Mouse (Mus musculus): ENCODE results near the gene Spp1. TPM values are rescaled to one million over a fixed set of nuclear protein-coding genes. Genes with fewer than 3 reads are reported as not detected.

Spp1 gene
- polyA plus RNA-seq, 1 experiment from 2014 or later: 17.0 TPM

- Histone ChIP-seq H3K9ac (ENCODE audit: low read length) (no peak overlapping the region), H3K36me3 (ENCODE audit: control insufficient read depth, insufficient read depth, low read length) (no peaks in the 10 kb centered on the region), H3K27me3 (replicated peaks; ENCODE audit: control insufficient read depth, insufficient read depth, low read length) (no peaks in the 10 kb centered on the region), H3K27ac (ENCODE audit: low read depth, low read length) (no peak overlapping the region), H3K4me2 (ENCODE audit: low read length) (no peak overlapping the region), H3K4me3 (ENCODE audit: low read depth, low read length) (no peak overlapping the region), H3K4me1 (ENCODE audit: control insufficient read depth, insufficient read depth, low read length) (no peaks in the 10 kb centered on the region), H3K9me3 (replicated peaks; ENCODE audit: control insufficient read depth, low read length) (no peaks in the 10 kb centered on the region)
- ATAC-seq: no peak
- no peak for DNase-seq (ENCODE audit: low spot score)
- WGBS: 85% methylated on average over 1 of the region's 1 CpGs
Observed at GRCm38 (mm10) chr5:104417721-104418120, 17.2 kb upstream of the Spp1 start.

DNA sequence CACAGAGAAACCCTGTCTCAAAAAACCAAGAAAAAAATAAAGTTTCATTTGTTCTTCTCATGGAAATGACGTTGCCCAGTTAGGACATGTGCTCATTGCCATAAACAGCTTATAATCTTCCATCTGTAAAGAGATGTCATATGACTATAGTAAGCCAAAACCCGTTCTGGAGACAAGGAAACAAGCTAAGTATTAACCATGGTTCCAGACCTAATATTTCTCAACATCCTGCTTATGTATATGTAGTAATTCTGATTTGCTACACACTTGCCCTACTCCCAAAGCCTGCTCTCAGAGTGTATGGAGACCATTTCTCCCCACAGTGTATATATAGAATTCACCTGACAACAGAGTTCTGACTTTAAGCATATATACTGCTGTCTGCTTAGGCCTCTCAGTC lies 12.9 kb upstream of the Spp1 start:
- Histone ChIP-seq H3K9ac (ENCODE audit: low read length) (no peak overlapping the region), H3K4me3 (ENCODE audit: low read depth, low read length) (no peak overlapping the region), H3K36me3 (ENCODE audit: control insufficient read depth, insufficient read depth, low read length) (no peaks in the 10 kb centered on the region), H3K27me3 (replicated peaks; ENCODE audit: control insufficient read depth, insufficient read depth, low read length) (no peaks in the 10 kb centered on the region), H3K27ac (ENCODE audit: low read depth, low read length) (no peak overlapping the region), H3K4me1 (ENCODE audit: control insufficient read depth, insufficient read depth, low read length) (no peaks in the 10 kb centered on the region), H3K4me2 (ENCODE audit: low read length) (no peak overlapping the region), H3K9me3 (replicated peaks; ENCODE audit: control insufficient read depth, low read length) (no peaks in the 10 kb centered on the region)
- no peak for DNase-seq (ENCODE audit: low spot score)
- ATAC-seq: no peak
- WGBS: 71% methylated on average over 2 of the region's 2 CpGs

DNA sequence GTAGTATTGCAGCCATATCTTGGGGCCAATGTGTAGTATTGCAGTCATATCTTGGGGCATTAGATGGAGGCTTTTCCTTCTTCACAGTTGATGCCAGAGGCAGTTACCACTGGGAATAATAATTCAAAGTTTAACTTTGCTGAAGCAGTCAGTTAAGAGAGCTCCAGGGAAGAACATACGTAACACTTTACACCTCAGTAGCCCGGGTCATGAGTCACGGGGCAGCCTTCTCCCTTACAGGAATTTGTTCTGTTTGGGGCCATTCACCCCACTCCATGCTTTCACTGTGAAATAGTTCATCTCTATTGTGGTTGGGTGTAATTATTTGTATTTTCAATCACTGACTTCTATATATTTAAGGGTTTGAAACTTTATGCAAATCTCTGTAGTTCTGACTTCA lies 11.1 kb upstream of the Spp1 start:
- H3K4me2 ChIP-seq (ENCODE audit: low read length): no peak overlapping the region
- no peaks in the 10 kb centered on the region for H3K36me3 ChIP-seq (ENCODE audit: control insufficient read depth, insufficient read depth, low read length)
- no peaks in the 10 kb centered on the region for H3K4me1 ChIP-seq (ENCODE audit: control insufficient read depth, insufficient read depth, low read length)
- H3K27ac ChIP-seq (ENCODE audit: low read depth, low read length): no peak overlapping the region
- H3K9me3 ChIP-seq (replicated peaks; ENCODE audit: control insufficient read depth, low read length): no peaks in the 10 kb centered on the region
- DNase-seq (ENCODE audit: low spot score) (no peak), ATAC-seq (no peak)
- H3K27me3 ChIP-seq (replicated peaks; ENCODE audit: control insufficient read depth, insufficient read depth, low read length): no peaks in the 10 kb centered on the region
- H3K4me3 ChIP-seq (ENCODE audit: low read depth, low read length): no peak overlapping the region
- no peak overlapping the region for H3K9ac ChIP-seq (ENCODE audit: low read length)
- WGBS: 92% methylated on average over 3 of the region's 3 CpGs

- Histone ChIP-seq H3K27me3 (replicated peaks; ENCODE audit: control insufficient read depth, insufficient read depth, low read length) (no peaks in the 10 kb centered on the region), H3K9ac (ENCODE audit: low read length) (no peak overlapping the region), H3K4me2 (ENCODE audit: low read length) (no peak overlapping the region), H3K9me3 (replicated peaks; ENCODE audit: control insufficient read depth, low read length) (no peaks in the 10 kb centered on the region), H3K4me3 (ENCODE audit: low read depth, low read length) (no peak overlapping the region), H3K36me3 (ENCODE audit: control insufficient read depth, insufficient read depth, low read length) (no peaks in the 10 kb centered on the region), H3K27ac (ENCODE audit: low read depth, low read length) (no peak overlapping the region), H3K4me1 (ENCODE audit: control insufficient read depth, insufficient read depth, low read length) (no peaks in the 10 kb centered on the region)
- 93% methylated on average over 8 of the region's 8 CpGs for WGBS
- DNase-seq (ENCODE audit: low spot score) (no peak), ATAC-seq (no peak)
Observed at GRCm38 (mm10) chr5:104425949-104426348, 9.0 kb upstream of the Spp1 start.

DNA sequence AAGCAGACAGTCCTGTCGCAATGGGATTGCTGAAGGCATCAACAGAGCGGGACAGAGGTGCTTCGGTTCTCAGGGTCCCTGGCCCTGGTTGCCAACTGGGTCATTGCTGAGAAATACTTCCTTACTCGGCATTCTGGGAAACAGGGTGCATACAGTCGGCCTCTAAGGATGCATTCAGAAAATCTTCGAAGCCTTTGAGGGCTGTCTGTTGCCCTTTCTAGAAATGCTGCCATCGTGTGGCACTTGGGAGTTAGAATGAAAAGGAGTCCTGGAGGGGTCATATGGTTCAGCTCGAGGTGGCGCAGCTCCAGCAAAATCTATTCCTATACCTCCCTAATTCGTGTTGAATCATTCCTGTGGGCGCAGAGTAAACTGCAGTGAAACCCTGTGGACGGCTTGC lies 2.0 kb upstream of the Spp1 start:
- ATAC-seq: no peak
- H3K4me3 ChIP-seq (ENCODE audit: low read depth, low read length): no peak overlapping the region
- 47% methylated on average over 12 of the region's 12 CpGs for WGBS
- H3K27me3 ChIP-seq (replicated peaks; ENCODE audit: control insufficient read depth, insufficient read depth, low read length): no peaks in the 10 kb centered on the region
- H3K4me2 ChIP-seq (ENCODE audit: low read length): no peak overlapping the region
- no peaks in the 10 kb centered on the region for H3K9me3 ChIP-seq (replicated peaks; ENCODE audit: control insufficient read depth, low read length)
- no peaks in the 10 kb centered on the region for H3K4me1 ChIP-seq (ENCODE audit: control insufficient read depth, insufficient read depth, low read length)
- H3K9ac ChIP-seq (ENCODE audit: low read length): no peak overlapping the region
- no peak for DNase-seq (ENCODE audit: low spot score)
- no peak overlapping the region for H3K27ac ChIP-seq (ENCODE audit: low read depth, low read length)
- H3K36me3 ChIP-seq (ENCODE audit: control insufficient read depth, insufficient read depth, low read length): no peaks in the 10 kb centered on the region

GRCm38 (mm10) chr5:104433968-104434565 lies 851 bp upstream of the Spp1 start:
- Histone ChIP-seq H3K36me3 (ENCODE audit: control insufficient read depth, insufficient read depth, low read length) (no peaks in the 10 kb centered on the region), H3K27me3 (replicated peaks; ENCODE audit: control insufficient read depth, insufficient read depth, low read length) (no peaks in the 10 kb centered on the region), H3K9me3 (replicated peaks; ENCODE audit: control insufficient read depth, low read length) (no peaks in the 10 kb centered on the region), H3K4me1 (ENCODE audit: control insufficient read depth, insufficient read depth, low read length) (no peaks in the 10 kb centered on the region), H3K9ac (ENCODE audit: low read length) (no peak overlapping the region), H3K4me2 (ENCODE audit: low read length) (no peak overlapping the region), H3K27ac (ENCODE audit: low read depth, low read length) (no peak overlapping the region), H3K4me3 (ENCODE audit: low read depth, low read length) (no peak overlapping the region)
- no peak for DNase-seq (ENCODE audit: low spot score)
- no peak for ATAC-seq
- WGBS: 72% methylated on average over 6 of the region's 6 CpGs

GRCm38 (mm10) chr5:104436406-104437076 lies 1.6 kb downstream of the Spp1 start:
- Histone ChIP-seq H3K9ac (ENCODE audit: low read length) (no peak overlapping the region), H3K4me1 (ENCODE audit: control insufficient read depth, insufficient read depth, low read length) (no peaks in the 10 kb centered on the region), H3K4me3 (ENCODE audit: low read depth, low read length) (no peak overlapping the region), H3K9me3 (replicated peaks; ENCODE audit: control insufficient read depth, low read length) (no peaks in the 10 kb centered on the region), H3K4me2 (ENCODE audit: low read length) (no peak overlapping the region), H3K36me3 (ENCODE audit: control insufficient read depth, insufficient read depth, low read length) (no peaks in the 10 kb centered on the region), H3K27ac (ENCODE audit: low read depth, low read length) (no peak overlapping the region), H3K27me3 (replicated peaks; ENCODE audit: control insufficient read depth, insufficient read depth, low read length) (no peaks in the 10 kb centered on the region)
- DNase-seq (ENCODE audit: low spot score): no peak
- WGBS: 88% methylated on average over 7 of the region's 7 CpGs
- no peak for ATAC-seq

DNA sequence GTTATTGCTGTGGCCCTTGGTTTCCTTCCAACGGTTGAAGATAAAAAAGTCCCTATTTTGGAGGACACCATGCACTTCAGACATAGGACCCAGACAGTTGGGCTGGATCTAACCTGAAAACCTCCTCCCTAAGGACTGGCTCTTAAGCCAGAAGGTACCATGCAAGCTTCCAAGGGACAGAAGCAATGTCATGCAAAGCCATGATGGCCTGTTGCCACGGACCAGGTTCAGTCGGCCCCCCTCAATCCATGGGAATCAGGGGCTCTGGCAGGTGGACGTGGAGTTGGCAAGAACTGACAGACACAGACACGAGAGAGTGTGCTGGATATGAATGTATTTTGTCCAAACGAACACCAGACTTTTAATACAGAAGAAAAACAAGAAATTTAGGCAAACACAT lies 7.5 kb downstream of the Spp1 start:
- Histone ChIP-seq H3K9ac (ENCODE audit: low read length) (no peak overlapping the region), H3K4me1 (ENCODE audit: control insufficient read depth, insufficient read depth, low read length) (no peaks in the 10 kb centered on the region; the same call in 1 of the 2 replicates), H3K4me2 (ENCODE audit: low read length) (no peak overlapping the region), H3K27me3 (replicated peaks; ENCODE audit: control insufficient read depth, insufficient read depth, low read length) (no peaks in the 10 kb centered on the region), H3K36me3 (ENCODE audit: control insufficient read depth, insufficient read depth, low read length) (no peaks in the 10 kb centered on the region), H3K9me3 (replicated peaks; ENCODE audit: control insufficient read depth, low read length) (no peaks in the 10 kb centered on the region), H3K27ac (ENCODE audit: low read depth, low read length) (no peak overlapping the region), H3K4me3 (ENCODE audit: low read depth, low read length) (no peak overlapping the region)
- ATAC-seq (no peak), DNase-seq (ENCODE audit: low spot score) (no peak)
- 39% methylated on average over 6 of the region's 6 CpGs for WGBS

DNA sequence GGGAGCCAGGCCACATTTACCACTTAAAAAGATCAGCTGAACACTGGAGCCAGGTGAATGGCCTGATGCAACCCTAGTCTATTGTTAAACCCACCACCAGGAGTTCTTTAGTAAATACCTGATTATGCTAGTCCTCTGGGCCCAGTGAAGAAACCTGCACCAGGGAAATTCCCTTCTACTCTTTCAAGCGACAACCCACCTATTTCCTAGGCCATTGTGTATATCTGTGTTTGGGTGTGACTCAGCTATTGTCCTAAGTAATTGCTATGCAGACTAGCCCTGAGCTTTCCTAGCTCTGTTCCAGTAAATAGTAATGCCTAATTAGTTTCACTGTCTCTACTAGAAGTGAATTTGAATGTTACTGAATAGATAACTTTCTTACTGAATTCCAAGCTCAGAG lies 7.9 kb downstream of the Spp1 start:
- H3K4me2 ChIP-seq (ENCODE audit: low read length): no peak overlapping the region
- 17% methylated on average over 1 of the region's 1 CpGs for WGBS

More for the DNA sequence above, 7.9 kb downstream of the Spp1 start:
- H3K36me3 ChIP-seq (ENCODE audit: control insufficient read depth, insufficient read depth, low read length): no peaks in the 10 kb centered on the region
- H3K27ac ChIP-seq (ENCODE audit: low read depth, low read length): no peak overlapping the region
- no peaks in the 10 kb centered on the region for H3K27me3 ChIP-seq (replicated peaks; ENCODE audit: control insufficient read depth, insufficient read depth, low read length)
- no peak overlapping the region for H3K9ac ChIP-seq (ENCODE audit: low read length)
- no peaks in the 10 kb centered on the region for H3K9me3 ChIP-seq (replicated peaks; ENCODE audit: control insufficient read depth, low read length)
- H3K4me1 ChIP-seq (ENCODE audit: control insufficient read depth, insufficient read depth, low read length): no peaks in the 10 kb centered on the region; the same call in 1 of the 2 replicates
- ATAC-seq (no peak), DNase-seq (ENCODE audit: low spot score) (no peak)
- no peak overlapping the region for H3K4me3 ChIP-seq (ENCODE audit: low read depth, low read length)

Measured in forebrain, embryonic 14.5 days (tissue).